Mouse (Mus musculus) erythroblast, embryonic 14.5 days (primary cell): Measurements from ENCODE around the gene Zscan20.

Experiments used
- GATA1 ChIP-seq: IDR thresholded peaks from 2 replicates; pipeline ENCODE4 v1.6.1; 2012; ENCODE audit warnings: low read length, inconsistent platforms, mixed read lengths
- TAL1 ChIP-seq: IDR thresholded peaks from 3 replicates; pipeline ENCODE4 v1.6.1; 2012; ENCODE audit warnings: low read length, inconsistent platforms, mixed read lengths

DNA sequence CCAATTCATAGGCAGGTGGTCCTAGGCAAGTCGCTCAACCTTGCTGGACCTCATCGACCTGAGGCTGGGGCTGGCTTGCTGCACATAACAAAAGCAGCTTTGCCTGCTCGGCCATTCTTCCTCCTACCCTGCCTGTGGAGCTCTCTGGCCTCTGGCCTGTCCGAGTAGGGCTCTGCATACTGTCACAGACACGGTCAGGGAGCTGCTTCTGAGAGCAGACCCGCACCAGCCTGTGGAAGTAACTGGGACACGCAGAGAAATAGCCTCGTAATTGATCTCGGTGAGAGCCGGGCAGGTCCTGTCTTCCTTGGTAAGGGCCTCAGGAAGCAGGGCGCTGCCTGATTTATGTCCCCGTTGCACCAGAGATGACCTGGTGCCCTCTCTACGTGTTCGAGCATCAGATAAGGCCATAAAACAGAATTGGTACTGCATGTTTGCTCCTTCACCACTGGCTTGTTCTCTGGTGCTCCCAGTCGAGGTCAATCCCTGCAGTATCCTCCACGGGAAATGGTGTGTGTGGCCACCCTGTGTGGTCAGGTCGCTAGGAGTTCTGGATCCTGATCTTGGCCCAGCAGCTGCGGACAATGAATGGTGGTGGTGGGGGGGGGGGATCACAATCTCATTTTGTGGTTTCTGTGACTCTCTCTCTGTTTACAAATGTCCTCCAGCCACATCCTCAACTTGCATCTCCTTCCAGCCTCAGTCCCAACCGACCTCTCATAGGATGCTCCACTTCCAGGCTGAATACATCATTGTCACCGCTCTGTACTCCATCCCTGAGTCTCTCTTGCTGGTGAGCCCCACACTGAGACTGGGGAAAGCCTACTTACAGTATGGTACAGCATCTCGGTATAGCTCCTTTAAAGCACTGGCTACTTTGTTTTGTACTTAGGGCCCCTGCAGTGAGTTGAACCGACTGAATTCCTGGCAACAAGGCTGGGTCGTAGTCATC is 32.1 kb upstream of the Zscan20 start:
- TF ChIP-seq GATA1 (no peak), TAL1 (no peak)
